Comparison of ENCODE assay signal across 29 mouse cellular contexts in genomic region chr4:118282182-118282562, GRCm38 (mm10). TPM values are rescaled to one million over a fixed set of nuclear protein-coding genes. Genes with fewer than 3 reads are reported as not detected.
A peak's percentile ranks its signal among the peaks of the same experiment; 100 is the strongest.
DNase-seq lines count a peak whose midpoint lies in the region; ATAC-seq and TF ChIP-seq lines count a peak whose summit lies in the region.
"Had no signal": no experiment of that assay in that cellular context is flagged by ENCODE, and none has a peak within 500 bp of the region (broad histone marks: within the 10 kb centered on the region; RNA-seq: fewer than 3 reads in every experiment).

No protein-coding gene starts in this region.

- no peak for DNase-seq in embryonic facial prominence, embryonic 10.5 days (ENCODE audit: low spot score)
- DNase-seq in hindbrain, embryonic 10.5 days (ENCODE audit: low spot score), result no peak
- no peak for DNase-seq in hindbrain, embryonic 11.5 days (ENCODE audit: low spot score)
- DNase-seq in lung, postnatal 0 days (ENCODE audit: low spot score), result peak; percentile 62
- DNase-seq in lung, adult 2 months, result no peak
- no peak for DNase-seq in layer of hippocampus, postnatal 36 days
- DNase-seq: cerebellum, adult 11 months; cerebellum, adult 9-10 months; cerebellum, postnatal 36 days; gastrocnemius, postnatal 25 days; heart, adult 11 months; heart, postnatal 10 days; kidney, adult 9 months; kidney, postnatal 36 days; liver; lung, postnatal 10 days; thymus, postnatal 14 days had no signal

- no peak overlapping the region for H3K4me2 ChIP-seq in embryonic facial prominence, embryonic 13.5 days
- H3K4me2 ChIP-seq in hindbrain, embryonic 11.5 days (replicated peaks; ENCODE audit: low read depth, low read length), result no peak overlapping the region
- H3K4me2 ChIP-seq in lung, postnatal 0 days (replicated peaks; ENCODE audit: low read depth, low read length), result no peak overlapping the region
- H3K4me2 ChIP-seq: embryonic facial prominence, embryonic 12.5 days; forebrain, embryonic 12.5 days; heart, embryonic 12.5 days; hindbrain, embryonic 12.5 days; liver, embryonic 15.5 days; midbrain, embryonic 12.5 days had no signal

- TF ChIP-seq EP300 in lung, postnatal 0 days (IDR thresholded peaks at IDR 0.05), result peak; percentile 51; the same call in 1 of the 2 replicates

- H3K27me3 ChIP-seq in embryonic facial prominence, embryonic 13.5 days, result no peaks in the 10 kb centered on the region
- H3K27me3 ChIP-seq in embryonic facial prominence, embryonic 10.5 days (replicated peaks; ENCODE audit: low read depth, poor library complexity, severe bottlenecking), result no peaks in the 10 kb centered on the region
- no peaks in the 10 kb centered on the region for H3K27me3 ChIP-seq in hindbrain, embryonic 10.5 days (ENCODE audit: insufficient read depth, poor library complexity, severe bottlenecking)
- no peaks in the 10 kb centered on the region for H3K27me3 ChIP-seq in hindbrain, embryonic 11.5 days (ENCODE audit: control insufficient read depth, insufficient read depth, low read length)
- H3K27me3 ChIP-seq in lung, postnatal 0 days (replicated peaks; ENCODE audit: insufficient read depth, low read length), result no peaks in the 10 kb centered on the region
- H3K27me3 ChIP-seq in E14TG2a.4 (ENCODE audit: insufficient read depth, low read length), result no peaks in the 10 kb centered on the region
- H3K27me3 ChIP-seq: embryonic facial prominence, embryonic 12.5 days; forebrain, embryonic 12.5 days; heart, embryonic 12.5 days; hindbrain, embryonic 12.5 days; liver, embryonic 15.5 days; midbrain, embryonic 12.5 days had no signal

- TF ChIP-seq CTCF in lung, postnatal 0 days (IDR thresholded peaks at IDR 0.05), result no peak
- TF ChIP-seq CTCF in lung, adult 2 months (IDR thresholded peaks at IDR 0.05; ENCODE audit: insufficient read depth, low read length), result no peak
- no peak for TF ChIP-seq CTCF in E14TG2a.4 (conservative IDR thresholded peaks at IDR 0.05; ENCODE audit: low read length)

- H3K27ac ChIP-seq in embryonic facial prominence, embryonic 13.5 days, result peak overlapping the region; percentile 5; the same call in 1 of the 2 replicates
- no peak overlapping the region for H3K27ac ChIP-seq in embryonic facial prominence, embryonic 10.5 days (replicated peaks)
- peak overlapping the region; percentile 53 for H3K27ac ChIP-seq in hindbrain, embryonic 10.5 days
- no peak overlapping the region for H3K27ac ChIP-seq in hindbrain, embryonic 11.5 days (ENCODE audit: low read depth, low read length)
- H3K27ac ChIP-seq in lung, postnatal 0 days (ENCODE audit: low read length), result peak overlapping the region; percentile 52
- H3K27ac ChIP-seq: embryonic facial prominence, embryonic 12.5 days; forebrain, embryonic 12.5 days; hindbrain, embryonic 12.5 days; layer of hippocampus, adult 2 months; liver, embryonic 15.5 days had no signal

- 42% methylated on average over 1 of the region's 1 CpGs for WGBS in embryonic facial prominence, embryonic 13.5 days
- WGBS in embryonic facial prominence, embryonic 10.5 days, result 62% methylated on average over 1 of the region's 1 CpGs
- 85% methylated on average over 1 of the region's 1 CpGs for WGBS in hindbrain, embryonic 10.5 days
- WGBS in hindbrain, embryonic 11.5 days, result 76% methylated on average over 1 of the region's 1 CpGs
- whole genome bisulfite sequencing in lung, postnatal 0 days, result 6% methylated on average over 1 of the region's 1 CpGs
- WGBS in lung, adult 2 months, result 21% methylated on average over 1 of the region's 1 CpGs

- H3K36me3 ChIP-seq in embryonic facial prominence, embryonic 13.5 days, result peaks cover 68% of the 10 kb centered on the region
- peaks cover 87% of the 10 kb centered on the region for H3K36me3 ChIP-seq in embryonic facial prominence, embryonic 10.5 days (replicated peaks)
- H3K36me3 ChIP-seq in hindbrain, embryonic 10.5 days, result peaks cover 95% of the 10 kb centered on the region
- no peaks in the 10 kb centered on the region for H3K36me3 ChIP-seq in hindbrain, embryonic 11.5 days (ENCODE audit: control insufficient read depth, insufficient read depth, low read length)
- no peaks in the 10 kb centered on the region for H3K36me3 ChIP-seq in lung, postnatal 0 days (ENCODE audit: insufficient read depth, low read length)
- H3K36me3 ChIP-seq in E14TG2a.4 (ENCODE audit: insufficient read depth, low read length), result peaks cover 90% of the 10 kb centered on the region
- H3K36me3 ChIP-seq: liver, embryonic 15.5 days had no signal

- no peak for TF ChIP-seq POLR2A in lung, adult 2 months (IDR thresholded peaks at IDR 0.05; ENCODE audit: borderline replicate concordance, extremely low read depth, low read depth, low read length)

- H3K4me3 ChIP-seq in embryonic facial prominence, embryonic 13.5 days, result no peak overlapping the region
- no peak overlapping the region for H3K4me3 ChIP-seq in embryonic facial prominence, embryonic 10.5 days
- no peak overlapping the region for H3K4me3 ChIP-seq in hindbrain, embryonic 10.5 days
- H3K4me3 ChIP-seq in hindbrain, embryonic 11.5 days (ENCODE audit: low read depth, low read length), result no peak overlapping the region
- no peak overlapping the region for H3K4me3 ChIP-seq in lung, postnatal 0 days (ENCODE audit: low read depth, low read length)
- H3K4me3 ChIP-seq in lung, adult 2 months (replicated peaks; ENCODE audit: extremely low read depth, low read depth, low read length), result no peak overlapping the region
- H3K4me3 ChIP-seq in E14TG2a.4 (replicated peaks; ENCODE audit: low read length), result peak overlapping the region; percentile 45; the same call in 1 of the 2 replicates
- H3K4me3 ChIP-seq: embryonic facial prominence, embryonic 12.5 days; erythroblast, embryonic 14.5 days; forebrain, embryonic 12.5 days; heart, embryonic 12.5 days; hindbrain, embryonic 12.5 days; layer of hippocampus, adult 2 months; liver, embryonic 15.5 days; midbrain, embryonic 12.5 days had no signal

- no peak overlapping the region for H3K9ac ChIP-seq in embryonic facial prominence, embryonic 13.5 days
- H3K9ac ChIP-seq in hindbrain, embryonic 11.5 days (ENCODE audit: low read depth, low read length), result no peak overlapping the region
- H3K9ac ChIP-seq in lung, postnatal 0 days (replicated peaks; ENCODE audit: low read depth), result no peak overlapping the region
- H3K9ac ChIP-seq: embryonic facial prominence, embryonic 12.5 days; forebrain, embryonic 12.5 days; heart, embryonic 12.5 days; hindbrain, embryonic 12.5 days; liver, embryonic 15.5 days; midbrain, embryonic 12.5 days had no signal

- no peaks in the 10 kb centered on the region for H3K9me3 ChIP-seq in embryonic facial prominence, embryonic 13.5 days
- H3K9me3 ChIP-seq in embryonic facial prominence, embryonic 10.5 days, result no peaks in the 10 kb centered on the region
- H3K9me3 ChIP-seq in hindbrain, embryonic 10.5 days, result no peaks in the 10 kb centered on the region
- no peaks in the 10 kb centered on the region for H3K9me3 ChIP-seq in hindbrain, embryonic 11.5 days (ENCODE audit: control insufficient read depth, low read length)
- H3K9me3 ChIP-seq in lung, postnatal 0 days (ENCODE audit: low read length), result no peaks in the 10 kb centered on the region
- no peaks in the 10 kb centered on the region for H3K9me3 ChIP-seq in E14TG2a.4 (ENCODE audit: low read length)
- H3K9me3 ChIP-seq: embryonic facial prominence, embryonic 12.5 days; forebrain, embryonic 12.5 days; heart, embryonic 12.5 days; hindbrain, embryonic 12.5 days; liver, embryonic 15.5 days; midbrain, embryonic 12.5 days had no signal

- H3K4me1 ChIP-seq in embryonic facial prominence, embryonic 13.5 days, result peaks cover 65% of the 10 kb centered on the region
- H3K4me1 ChIP-seq in embryonic facial prominence, embryonic 10.5 days, result peaks cover 73% of the 10 kb centered on the region
- peaks cover 87% of the 10 kb centered on the region for H3K4me1 ChIP-seq in hindbrain, embryonic 10.5 days (replicated peaks)
- H3K4me1 ChIP-seq in hindbrain, embryonic 11.5 days (replicated peaks; ENCODE audit: control insufficient read depth, insufficient read depth, low read length), result peaks cover 18% of the 10 kb centered on the region
- H3K4me1 ChIP-seq in lung, postnatal 0 days (ENCODE audit: insufficient read depth, low read depth, low read length), result peaks cover 9% of the 10 kb centered on the region; the same call in 1 of the 2 replicates
- peaks cover 15% of the 10 kb centered on the region; the same call in 1 of the 2 replicates for H3K4me1 ChIP-seq in lung, adult 2 months (ENCODE audit: control insufficient read depth, insufficient read depth, low read length)
- H3K4me1 ChIP-seq in E14TG2a.4 (replicated peaks; ENCODE audit: low read depth, low read length), result peaks cover 100% of the 10 kb centered on the region

- ATAC-seq in embryonic facial prominence, embryonic 13.5 days (ENCODE audit: insufficient number of reproducible peaks, insufficient read depth, low FRiP score, low TSS enrichment, low read depth), result no peak
- no peak for ATAC-seq in hindbrain, embryonic 11.5 days (ENCODE audit: low FRiP score)
- ATAC-seq in lung, postnatal 0 days, result peak; percentile 52
- ATAC-seq: intestine, embryonic 16.5 days had no signal

RNA-seq across cellular contexts. Expression of gene Ptprf, which starts 9.0 kb away (rescaled TPM):
- 79.8 and 88.8 TPM in 2 replicates for polyA plus RNA-seq in embryonic facial prominence, embryonic 13.5 days (2015; fragmentation: Nextera tagmentation; extraction: Ambion mirVana)
- 88.2 and 95.5 TPM in 2 replicates for polyA plus RNA-seq in embryonic facial prominence, embryonic 10.5 days (2016; fragmentation: Nextera tagmentation; extraction: Ambion mirVana)
- 104 and 106 TPM in 2 replicates for polyA plus RNA-seq in hindbrain, embryonic 10.5 days (2016; fragmentation: Nextera tagmentation; extraction: Ambion mirVana)
- 62.4 and 66.0 TPM in 2 replicates for polyA plus RNA-seq in hindbrain, embryonic 11.5 days (2014; fragmentation: Nextera tagmentation; extraction: Ambion mirVana)
- 65.1 and 85.0 TPM in 2 replicates for polyA plus RNA-seq in lung, postnatal 0 days (2015; fragmentation: Nextera tagmentation; extraction: Ambion mirVana)
- 245 and 250 TPM in 2 replicates for polyA plus RNA-seq in lung, adult 2 months (2012; rRNA removed)
- 10 to 100 TPM; 73.3 to 80.7 TPM for total RNA-seq in layer of hippocampus, postnatal 36 days (2021)
- total RNA-seq: monocyte, adult 5-6 weeks had no signal

Comparison
In these comparisons a context has a peak if more than half of its experiments do, and no peak if none do; other contexts are left out.
1. H3K27ac ChIP-seq: peak in embryonic facial prominence, embryonic 13.5 days (single experiment), hindbrain, embryonic 10.5 days (single experiment) and lung, postnatal 0 days (single experiment); none in embryonic facial prominence, embryonic 10.5 days (single experiment) and hindbrain, embryonic 11.5 days (single experiment).